Mouse (Mus musculus) gastrocnemius, postnatal 36 days (tissue): ENCODE results near the gene Hist1h4c. TPM values are rescaled to one million over a fixed set of nuclear protein-coding genes. Genes with fewer than 3 reads are reported as not detected.

Source experiments
- DNase-seq, 2 experiments: peaks; one replicate each; pipeline ENCODE4 v3.0.0; 2022
- intact Hi-C: fragments of 180-260 bp; cut with DNase I; formaldehyde crosslinking; loops from one replicate; pipeline ENCODE4 v1.15.1; 2025
- microRNA-seq, 2 experiments: library from miRNA; unstranded; fragments of <30 nt; microRNA quantifications; one replicate each; pipeline ENCODE4 v1.2.0; 2021
- total RNA-seq, 2 experiments: library from RNA; stranded (reverse); gene quantifications; 2 replicates each; pipeline ENCODE4 v1.2.3; 2021

The Hist1h4c gene
- total RNA-seq, 2 experiments from 2014 or later = 62.8 to 75.7 TPM

GRCm38 (mm10) chr13:23682623-23682946 lies 15.7 kb downstream of the Hist1h4c start:
- no peak for DNase-seq
- intact Hi-C loops = loop anchor here (5.0 to 10.0 kb wide), 3 partner anchors 55 to 1948 kb away; partner anchors contain the start of genes Abt1 and Hist1h4j

- no peak for DNase-seq
- intact Hi-C loops = loop anchor here (5.0 to 10.0 kb wide), 3 partner anchors 55 to 1947 kb away; partner anchors contain the start of genes Abt1 and Hist1h4j
Measured at GRCm38 (mm10) chr13:23681990-23682582, 16.2 kb downstream of the Hist1h4c start.

- intact Hi-C loops = no loop called here
Measured at GRCm38 (mm10) chr13:23662536-23662935, 35.7 kb downstream of the Hist1h4c start.

DNA sequence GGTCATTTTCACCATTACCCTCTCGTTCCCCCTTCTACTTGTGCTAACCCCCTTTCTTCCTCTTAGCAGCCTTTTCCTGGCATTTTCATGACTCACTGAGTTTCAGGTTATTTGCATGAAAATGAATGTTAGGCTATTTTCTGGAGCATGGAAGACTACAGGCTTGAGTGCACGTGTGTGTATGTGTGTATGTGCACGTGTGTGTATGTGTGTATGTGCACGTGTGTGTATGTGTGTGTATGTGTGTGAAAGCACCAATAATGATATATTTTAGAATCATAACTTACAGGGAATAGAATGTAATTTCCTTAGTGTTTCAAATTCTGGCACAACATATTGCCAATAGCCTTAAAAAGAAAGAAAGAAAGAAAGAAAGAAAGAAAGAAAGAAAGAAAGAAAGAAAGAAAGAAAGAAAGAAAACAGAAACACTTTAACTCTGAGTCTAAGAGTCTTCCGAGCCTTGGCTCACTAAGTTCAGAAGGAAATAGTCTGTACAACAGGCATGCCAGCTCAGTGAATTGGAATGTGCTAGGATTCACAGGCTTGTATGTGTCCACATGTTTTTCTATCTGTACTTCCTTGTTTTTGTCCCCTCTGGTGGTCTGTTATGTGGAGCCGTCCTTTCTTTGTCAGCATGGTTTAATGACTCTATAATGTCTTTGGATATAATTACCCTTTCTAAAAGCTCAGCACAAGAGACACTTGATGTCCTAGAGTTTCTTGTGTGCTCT lies 38.5 kb downstream of the Hist1h4c start:
- no peak for DNase-seq
- intact Hi-C loops = no loop called here

More at GRCm38 (mm10) chr13:23662536-23662935, 35.7 kb downstream of the Hist1h4c start:
- DNase-seq = no peak

Small RNAs within 50 kb of the gene (microRNA-seq; reads per million reads assigned to microRNA genes)
- gene Gm44314 = 0 reads per million in 2 experiments
- 0 reads per million in 2 experiments for gene Gm44350

Other genes starting within 250 kb of the Hist1h4c start
- gene Btn1a1, start 232.6 kb downstream of the Hist1h4c start, total RNA-seq = not detected
- gene Btn2a2, start 209.6 kb downstream of the Hist1h4c start, total RNA-seq = not detected
- gene Hist1h4h, start 167.4 kb downstream of the Hist1h4c start, total RNA-seq = 100 to 1,000 TPM; 130 to 153 TPM
- 10 to 100 TPM in 1 of 2 experiments, 1 to 10 TPM in 1; 7.7 to 11.5 TPM for gene Hist1h2af, start 164.5 kb downstream of the Hist1h4c start, total RNA-seq
- 1 to 10 TPM; 2.8 to 5.0 TPM for gene Hist1h3g, start 163.0 kb downstream of the Hist1h4c start, total RNA-seq
- gene Hist1h2bh, start 155.1 kb downstream of the Hist1h4c start, total RNA-seq = 1 to 10 TPM; 1.7 to 2.1 TPM
- 1 to 10 TPM; 5.5 to 6.4 TPM for gene Hist1h3f, start 154.4 kb downstream of the Hist1h4c start, total RNA-seq
- 10 to 100 TPM; 12.5 to 22.4 TPM for gene Hist1h4f, start 146.8 kb downstream of the Hist1h4c start, total RNA-seq
- gene Hist1h1d, start 145.2 kb downstream of the Hist1h4c start, total RNA-seq = 1 to 10 TPM; 1.6 to 2.0 TPM
- gene Hist1h3e, start 136.1 kb downstream of the Hist1h4c start, total RNA-seq = 10 to 100 TPM; 11.9 to 17.0 TPM
- gene Hist1h2ae, start 127.2 kb downstream of the Hist1h4c start, total RNA-seq = 1 to 10 TPM; 1.6 to 2.8 TPM
- 10 to 100 TPM; 15.3 to 21.1 TPM for gene Hist1h2bg, start 127.1 kb downstream of the Hist1h4c start, total RNA-seq
- gene Hist1h2bf, start 124.3 kb downstream of the Hist1h4c start, total RNA-seq = 1 to 10 TPM; 7.5 to 8.5 TPM
- gene Hist1h2ad, start 124.1 kb downstream of the Hist1h4c start, total RNA-seq = 1 to 10 TPM; 1.2 to 2.2 TPM
- 1 to 10 TPM; 2.8 to 4.8 TPM for gene Hist1h3d, start 122.7 kb downstream of the Hist1h4c start, total RNA-seq
- 10 to 100 TPM; 39.6 to 39.7 TPM for gene Hist1h4d, start 116.9 kb downstream of the Hist1h4c start, total RNA-seq
- gene Hist1h2be, start 77.3 kb downstream of the Hist1h4c start, total RNA-seq = 10 to 100 TPM; 16.6 to 18.7 TPM
- gene Hist1h1e, start 75.9 kb downstream of the Hist1h4c start, total RNA-seq = 10 to 100 TPM; 42.9 to 50.8 TPM
- gene Hist1h2ac, start 14.5 kb downstream of the Hist1h4c start, total RNA-seq = 1 to 10 TPM; 1.3 to 1.4 TPM
- gene Hist1h2bc, start 14.3 kb downstream of the Hist1h4c start, total RNA-seq = 10 to 100 TPM; 65.6 to 72.3 TPM
- not detected for gene Hist1h1t, start 2.6 kb downstream of the Hist1h4c start, total RNA-seq
- 10 to 100 TPM; 17.6 to 27.0 TPM for gene Hfe, start 12.4 kb upstream of the Hist1h4c start, total RNA-seq
- gene Hist1h1c, start 40.4 kb upstream of the Hist1h4c start, total RNA-seq = 100 to 1,000 TPM; 188 to 225 TPM
- gene Hist1h3c, start 47.1 kb upstream of the Hist1h4c start, total RNA-seq = 1 to 10 TPM; 4.5 to 4.6 TPM
- gene Hist1h2bb, start 48.3 kb upstream of the Hist1h4c start, total RNA-seq = 1 to 10 TPM; 5.1 to 7.0 TPM
- gene Hist1h2ab, start 52.7 kb upstream of the Hist1h4c start, total RNA-seq = 10 to 100 TPM in 1 of 2 experiments, 1 to 10 TPM in 1; 9.4 to 10.3 TPM
- gene Hist1h3b, start 53.8 kb upstream of the Hist1h4c start, total RNA-seq = 10 to 100 TPM; 14.2 to 14.3 TPM
- gene Hist1h4b, start 58.6 kb upstream of the Hist1h4c start, total RNA-seq = 1 to 10 TPM; 5.8 to 8.4 TPM
- 1 to 10 TPM; 6.4 to 7.2 TPM for gene Hist1h4a, start 62.8 kb upstream of the Hist1h4c start, total RNA-seq
- gene Hist1h3a, start 63.9 kb upstream of the Hist1h4c start, total RNA-seq = 10 to 100 TPM in 1 of 2 experiments, 1 to 10 TPM in 1; 9.9 to 14.4 TPM
- 1 to 10 TPM; 5.6 to 7.4 TPM for gene Hist1h1a, start 65.2 kb upstream of the Hist1h4c start, total RNA-seq
- gene Trim38, start 71.5 kb upstream of the Hist1h4c start, total RNA-seq = not detected
- gene Slc17a2, start 108.5 kb upstream of the Hist1h4c start, total RNA-seq = not detected
- gene Slc17a3, start 141.0 kb upstream of the Hist1h4c start, total RNA-seq = not detected
- not detected for gene Slc17a1, start 169.3 kb upstream of the Hist1h4c start, total RNA-seq
- gene Slc17a4, start 216.6 kb upstream of the Hist1h4c start, total RNA-seq = not detected
- not detected for gene Hist1h2ba, start 235.7 kb upstream of the Hist1h4c start, total RNA-seq
- not detected for gene Hist1h2aa, start 236.0 kb upstream of the Hist1h4c start, total RNA-seq